Mouse (Mus musculus) midbrain, postnatal 0 days (tissue): ENCODE data around the gene Slc51b. TPM values are rescaled to one million over a fixed set of nuclear protein-coding genes. Genes with fewer than 3 reads are reported as not detected.
A peak's percentile ranks its signal among the peaks of the same experiment; 100 is the strongest.

Source experiments
- ATAC-seq: fragments of 200-750 bp; cut with Nextera tagmentation; 2 replicates; pipeline ENCODE4 v1.8.0; 2017; ENCODE audit warnings: moderate number of reproducible peaks, mild to moderate bottlenecking, moderate TSS enrichment, moderate library complexity; ENCODE audit not compliant: low FRiP score
- DNase-seq: peaks from one replicate; pipeline ENCODE4 v3.0.0-alpha.2; 2015; ENCODE audit warnings: low spot score
- H3K27ac ChIP-seq: fragments of 300-500 bp; sonication (generic); 2 replicates; pipeline ENCODE4 v1.5.1; 2014; ENCODE audit warnings: low read depth, mild to moderate bottlenecking, low read length, mixed read lengths
- H3K27me3 ChIP-seq: fragments of 300-500 bp; sonication (generic); 2 replicates; pipeline ENCODE4 v1.6.1; 2014; ENCODE audit warnings: low read length, control low read depth, mixed read lengths; ENCODE audit not compliant: insufficient read depth
- H3K36me3 ChIP-seq: fragments of 300-500 bp; sonication (generic); 2 replicates; pipeline ENCODE4 v1.6.1; 2014; ENCODE audit warnings: low read length, control low read depth, mixed read lengths; ENCODE audit not compliant: insufficient read depth
- H3K4me1 ChIP-seq: fragments of 300-500 bp; sonication (generic); 2 replicates; pipeline ENCODE4 v1.6.1; 2014; ENCODE audit warnings: mild to moderate bottlenecking, control low read depth, antibody characterized with exemption, low read length, mixed read lengths; ENCODE audit not compliant: insufficient read depth
- H3K4me2 ChIP-seq: fragments of 300-500 bp; sonication (generic); 2 replicates; pipeline ENCODE4 v1.6.1; 2014; ENCODE audit warnings: low read depth, mild to moderate bottlenecking, low read length, mixed read lengths; ENCODE audit not compliant: poor library complexity, severe bottlenecking
- H3K4me3 ChIP-seq: fragments of 300-500 bp; sonication (generic); 2 replicates; pipeline ENCODE4 v1.5.1; 2014; ENCODE audit warnings: low read depth, mild to moderate bottlenecking, low read length, moderate library complexity
- H3K9ac ChIP-seq: fragments of 300-500 bp; sonication (generic); replicated peaks from 2 replicates; pipeline ENCODE4 v1.6.1; 2014; ENCODE audit warnings: mild to moderate bottlenecking, low read length, moderate library complexity, mixed read lengths; ENCODE audit not compliant: poor library complexity, severe bottlenecking
- H3K9me3 ChIP-seq: fragments of 300-500 bp; sonication (generic); 2 replicates; pipeline ENCODE4 v1.6.1; 2016; ENCODE audit warnings: low read length, control low read depth
- CTCF ChIP-seq: IDR thresholded peaks from 2 replicates; pipeline ENCODE4 v1.5.1; 2016; ENCODE audit warnings: antibody characterized with exemption, mild to moderate bottlenecking
- WGBS: fragments of 180-500 bp; shearing (Covaris S2); extraction: QIAGEN DNeasy Blood & Tissue Kit; methylation state at CpG from one replicate; pipeline ENCODE4 v1.1.7; 2014; 5-methylcytosine and 5-hydroxymethylcytosine counted together
- polyA plus RNA-seq: library from polyadenylated mRNA; unstranded; fragments of >200 nt; fragmentation: Nextera tagmentation; extraction: Ambion mirVana; gene quantifications from 2 replicates; pipeline ENCODE4 v1.2.1, GENCODE M21; 2015
- total RNA-seq: library from RNA; depleted of rRNA; stranded (reverse); fragments of >200 nt; gene quantifications from 2 replicates; pipeline ENCODE4 v1.2.3, GENCODE M21; 2014

Gene Slc51b
- total and polyA plus RNA-seq, 2 experiments from 2014 or later: not detected

GRCm38 (mm10) chr9:65407861-65408260, 14.9 kb downstream of the Slc51b start:
- H3K27me3 ChIP-seq: no peaks in the 10 kb centered on the region
- no peaks in the 10 kb centered on the region for H3K9me3 ChIP-seq
- no peak for TF ChIP-seq CTCF
- ATAC-seq: no peak
- H3K36me3 ChIP-seq: no peaks in the 10 kb centered on the region
- H3K4me2 ChIP-seq: no peak overlapping the region
- 78% methylated on average over 3 of the region's 3 CpGs for WGBS
- H3K4me1 ChIP-seq: no peaks in the 10 kb centered on the region
- H3K27ac ChIP-seq: no peak overlapping the region
- no peak for DNase-seq
- no peak overlapping the region for H3K4me3 ChIP-seq
- H3K9ac ChIP-seq: no peak overlapping the region

DNA sequence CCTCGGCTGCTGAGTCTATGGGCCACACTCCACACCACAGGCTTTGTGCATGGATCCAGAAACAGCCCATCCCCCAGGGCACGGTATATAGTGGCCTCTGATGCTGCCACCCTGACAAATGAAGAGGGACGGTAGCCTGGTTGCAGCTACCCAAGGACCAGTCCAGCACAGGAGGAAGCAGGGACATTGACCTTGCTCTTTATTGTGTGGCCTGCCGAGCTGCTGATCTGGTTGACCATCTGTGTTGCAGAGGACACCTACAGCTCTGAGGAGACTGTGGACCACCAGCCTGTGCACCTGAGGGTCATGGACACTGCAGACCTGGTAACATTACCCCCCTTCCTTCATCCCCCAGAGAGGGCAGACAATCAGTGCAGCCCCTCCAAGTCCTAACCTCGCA, 15.4 kb downstream of the Slc51b start:
- no peaks in the 10 kb centered on the region for H3K27me3 ChIP-seq
- WGBS: 78% methylated on average over 5 of the region's 5 CpGs
- no peak for DNase-seq
- TF ChIP-seq CTCF: no peak
- no peaks in the 10 kb centered on the region for H3K4me1 ChIP-seq
- H3K36me3 ChIP-seq: no peaks in the 10 kb centered on the region
- no peaks in the 10 kb centered on the region for H3K9me3 ChIP-seq
- H3K27ac ChIP-seq: no peak overlapping the region
- H3K4me2 ChIP-seq: no peak overlapping the region
- ATAC-seq: no peak
- no peak overlapping the region for H3K4me3 ChIP-seq
- H3K9ac ChIP-seq: no peak overlapping the region

GRCm38 (mm10) chr9:65405184-65405449, 17.6 kb downstream of the Slc51b start:
- DNase-seq (no peak), ATAC-seq (no peak)
- H3K27ac ChIP-seq: no peak overlapping the region
- H3K4me2 ChIP-seq: no peak overlapping the region
- 68% methylated on average over 2 of the region's 2 CpGs for WGBS
- no peaks in the 10 kb centered on the region for H3K9me3 ChIP-seq
- no peaks in the 10 kb centered on the region for H3K36me3 ChIP-seq
- H3K4me1 ChIP-seq: no peaks in the 10 kb centered on the region
- H3K27me3 ChIP-seq: no peaks in the 10 kb centered on the region
- TF ChIP-seq CTCF: no peak
- H3K9ac ChIP-seq: no peak overlapping the region
- H3K4me3 ChIP-seq: no peak overlapping the region

- Histone ChIP-seq H3K36me3 (no peaks in the 10 kb centered on the region), H3K4me1 (no peaks in the 10 kb centered on the region), H3K4me3 (no peak overlapping the region), H3K4me2 (no peak overlapping the region), H3K9me3 (no peaks in the 10 kb centered on the region), H3K27me3 (no peaks in the 10 kb centered on the region), H3K9ac (no peak overlapping the region), H3K27ac (no peak overlapping the region)
- peak; percentile 71 for DNase-seq
- WGBS: 72% methylated on average over 15 of the region's 15 CpGs
- ATAC-seq: no peak
- TF ChIP-seq CTCF: no peak
These were observed 18.2 kb downstream of the Slc51b start for GRCm38 (mm10) chr9:65404331-65405183.

DNA sequence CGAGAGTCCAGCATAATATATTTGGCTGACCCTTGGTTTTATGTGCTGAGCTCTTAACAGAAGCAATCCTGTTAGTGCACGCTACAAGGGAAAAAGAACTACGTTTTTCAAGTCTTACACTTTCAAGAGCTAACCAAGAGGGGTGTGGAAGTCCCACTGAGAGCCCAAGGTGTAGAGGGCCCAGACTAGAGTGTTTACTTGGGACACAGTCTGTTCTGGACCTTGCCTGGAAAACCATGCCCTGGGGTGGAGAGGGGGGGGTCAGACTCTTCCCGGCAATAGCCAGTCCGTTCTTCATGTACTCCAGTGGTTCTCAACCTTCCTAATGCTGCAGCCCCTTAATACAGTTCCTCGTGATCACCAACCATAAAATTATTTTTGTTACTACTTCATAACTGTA, 22.8 kb downstream of the Slc51b start:
- H3K9ac ChIP-seq: no peak overlapping the region
- no peak overlapping the region for H3K27ac ChIP-seq
- TF ChIP-seq CTCF: no peak
- H3K9me3 ChIP-seq: no peaks in the 10 kb centered on the region
- H3K36me3 ChIP-seq: no peaks in the 10 kb centered on the region
- no peaks in the 10 kb centered on the region for H3K4me1 ChIP-seq
- H3K4me3 ChIP-seq: no peak overlapping the region
- H3K4me2 ChIP-seq: no peak overlapping the region
- 82% methylated on average over 6 of the region's 6 CpGs for WGBS
- H3K27me3 ChIP-seq: no peaks in the 10 kb centered on the region
- DNase-seq (no peak), ATAC-seq (no peak)

DNA sequence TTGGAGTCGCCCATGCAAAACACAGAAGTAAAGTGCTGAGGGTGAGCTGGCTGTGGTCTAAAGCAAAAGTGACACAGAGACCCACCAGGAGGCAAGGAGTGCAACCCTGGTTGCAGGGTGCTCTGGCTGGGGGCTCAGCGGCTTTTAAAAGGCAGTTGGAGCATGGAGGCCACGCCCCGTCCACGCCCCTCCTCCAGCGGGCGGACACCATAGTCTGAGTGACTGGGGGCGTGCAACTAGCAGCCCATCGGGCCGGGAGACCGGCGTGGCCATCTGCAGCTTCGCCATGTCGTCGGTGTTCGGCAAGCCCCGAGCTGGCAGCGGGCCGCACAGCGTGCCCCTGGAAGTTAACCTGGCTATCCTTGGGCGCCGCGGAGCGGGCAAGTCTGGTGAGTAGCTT, 24.5 kb downstream of the Slc51b start, which contains the start of gene Rasl12:
Gene Rasl12, plus strand, starts transcription at position 228 of the 400 bp plus-strand sequence.
- no peak within 1 kb of the TSS for H3K27ac ChIP-seq
- under 1% methylated on average over 22 of the region's 24 CpGs for WGBS
- H3K27me3 ChIP-seq: no peaks in the 10 kb centered on the region

More for the DNA sequence above, 24.5 kb downstream of the Slc51b start, which contains the start of gene Rasl12:
- no peaks in the 10 kb centered on the region for H3K4me1 ChIP-seq
- H3K9me3 ChIP-seq: no peaks in the 10 kb centered on the region
- peak within 1 kb of the TSS; percentile 42 for H3K4me3 ChIP-seq
- peak; percentile 74 for DNase-seq
- H3K9ac ChIP-seq: peak within 1 kb of the TSS; percentile 59
- H3K4me2 ChIP-seq: peak within 1 kb of the TSS; percentile 69
- H3K36me3 ChIP-seq: no peaks in the 10 kb centered on the region
- no peak for TF ChIP-seq CTCF
- peak; percentile 47; the same call in 1 of the 2 replicates for ATAC-seq
